Mouse (Mus musculus): Measurements from ENCODE around the gene Usp32.

Usp32 gene

GRCm38 (mm10) chr11:84945841-84946240 lies 194.1 kb downstream of the Usp32 start:
- no peak for DNase-seq

GRCm38 (mm10) chr11:84944639-84945435 lies 195.1 kb downstream of the Usp32 start:
- DNase-seq = no peak

GRCm38 (mm10) chr11:84943948-84944347 lies 196.0 kb downstream of the Usp32 start:
- no peak for DNase-seq

GRCm38 (mm10) chr11:84940140-84940539 lies 199.8 kb downstream of the Usp32 start:
- no peak for DNase-seq

GRCm38 (mm10) chr11:84939508-84940053 lies 200.4 kb downstream of the Usp32 start:
- DNase-seq = peak; percentile 55
